Mouse (Mus musculus): ENCODE measurements around the gene Vps52. TPM values are rescaled to one million over a fixed set of nuclear protein-coding genes. Genes with fewer than 3 reads are reported as not detected.

The Vps52 gene
- polyA plus RNA-seq, 1 experiment from 2014 or later, result 75.8 TPM

DNA sequence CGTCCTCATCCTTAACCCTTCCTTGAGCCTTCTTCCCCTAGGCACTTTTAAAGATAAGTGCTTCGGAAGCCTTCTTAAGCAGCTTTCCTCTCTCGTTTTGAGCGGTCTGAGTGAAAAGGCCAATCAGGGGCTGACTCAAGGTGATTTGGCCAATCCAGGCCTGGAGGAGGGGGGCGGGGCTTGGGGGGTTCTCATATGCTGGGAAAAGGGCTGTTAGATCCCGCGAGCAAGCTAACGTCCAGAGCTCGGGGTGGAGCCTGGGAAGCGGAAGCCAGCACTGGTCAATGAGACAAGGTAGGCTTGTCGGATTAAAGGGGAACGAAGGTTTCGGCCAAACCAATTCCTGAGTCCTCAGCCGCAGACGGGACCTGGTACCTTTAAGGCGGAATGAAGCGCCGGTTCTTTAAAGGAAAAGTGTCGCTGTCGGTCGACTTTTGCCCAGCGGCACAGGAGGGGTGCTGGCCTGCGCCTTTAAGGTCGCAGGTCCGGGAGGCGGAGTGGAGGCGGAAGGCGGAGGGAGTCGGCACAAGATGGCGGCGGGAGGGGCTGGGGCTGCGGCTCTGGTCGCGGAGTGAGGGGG lies 39.9 kb upstream of the Vps52 start, which contains the start of the genes Tapbp and Zbtb22:
TSS of gene Tapbp (plus strand) at position 229 of the 580 bp plus-strand sequence.
TSS of gene Zbtb22 (plus strand) at position 234 of the 580 bp plus-strand sequence.
- Histone ChIP-seq H3K27me3 (no peaks in the 10 kb centered on the region), H3K27ac (replicated peaks) (peak within 1 kb of the TSS; percentile 86), H3K4me3 (peak within 1 kb of the TSS; percentile 59), H3K9me3 (no peaks in the 10 kb centered on the region), H3K36me3 (peaks cover 39% of the 10 kb centered on the region), H3K4me1 (peaks cover 55% of the 10 kb centered on the region), H3K4me2 (replicated peaks) (peak within 1 kb of the TSS; percentile 73), H3K9ac (replicated peaks) (peak within 1 kb of the TSS; percentile 51)
- ATAC-seq (replicated peaks), result peak; percentile 92
- under 1% methylated on average over 34 of the region's 34 CpGs for WGBS

DNA sequence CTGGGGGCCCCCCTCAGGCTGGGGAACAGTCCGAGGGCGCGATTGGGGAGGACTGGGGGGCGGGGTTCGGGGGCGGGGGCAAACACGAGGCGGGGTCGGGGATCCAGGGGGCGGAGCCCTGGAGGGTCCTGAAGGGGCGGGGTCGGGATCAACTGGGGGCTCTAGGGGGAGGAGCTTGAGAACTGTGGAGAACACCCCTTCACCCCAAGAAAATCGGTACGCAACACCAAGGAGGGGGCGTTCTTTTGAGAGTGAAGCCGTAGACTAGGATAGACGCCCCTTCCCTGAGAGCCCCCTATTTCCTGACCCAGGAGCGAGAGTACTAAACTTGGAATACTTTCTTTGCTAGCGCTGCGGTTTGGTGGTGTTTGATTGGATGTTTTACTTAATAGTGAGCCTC lies 39.3 kb upstream of the Vps52 start:
- no peaks in the 10 kb centered on the region for H3K9me3 ChIP-seq
- H3K4me3 ChIP-seq, result peak overlapping the region; percentile 59
- no peaks in the 10 kb centered on the region for H3K27me3 ChIP-seq
- WGBS, result under 1% methylated on average over 19 of the region's 20 CpGs
- H3K27ac ChIP-seq (replicated peaks), result peak overlapping the region; percentile 86
- H3K36me3 ChIP-seq, result peaks cover 36% of the 10 kb centered on the region
- peak; percentile 36 for ATAC-seq (replicated peaks)
- peak overlapping the region; percentile 73 for H3K4me2 ChIP-seq (replicated peaks)
- H3K4me1 ChIP-seq, result peaks cover 50% of the 10 kb centered on the region
- peak overlapping the region; percentile 51 for H3K9ac ChIP-seq (replicated peaks)

DNA sequence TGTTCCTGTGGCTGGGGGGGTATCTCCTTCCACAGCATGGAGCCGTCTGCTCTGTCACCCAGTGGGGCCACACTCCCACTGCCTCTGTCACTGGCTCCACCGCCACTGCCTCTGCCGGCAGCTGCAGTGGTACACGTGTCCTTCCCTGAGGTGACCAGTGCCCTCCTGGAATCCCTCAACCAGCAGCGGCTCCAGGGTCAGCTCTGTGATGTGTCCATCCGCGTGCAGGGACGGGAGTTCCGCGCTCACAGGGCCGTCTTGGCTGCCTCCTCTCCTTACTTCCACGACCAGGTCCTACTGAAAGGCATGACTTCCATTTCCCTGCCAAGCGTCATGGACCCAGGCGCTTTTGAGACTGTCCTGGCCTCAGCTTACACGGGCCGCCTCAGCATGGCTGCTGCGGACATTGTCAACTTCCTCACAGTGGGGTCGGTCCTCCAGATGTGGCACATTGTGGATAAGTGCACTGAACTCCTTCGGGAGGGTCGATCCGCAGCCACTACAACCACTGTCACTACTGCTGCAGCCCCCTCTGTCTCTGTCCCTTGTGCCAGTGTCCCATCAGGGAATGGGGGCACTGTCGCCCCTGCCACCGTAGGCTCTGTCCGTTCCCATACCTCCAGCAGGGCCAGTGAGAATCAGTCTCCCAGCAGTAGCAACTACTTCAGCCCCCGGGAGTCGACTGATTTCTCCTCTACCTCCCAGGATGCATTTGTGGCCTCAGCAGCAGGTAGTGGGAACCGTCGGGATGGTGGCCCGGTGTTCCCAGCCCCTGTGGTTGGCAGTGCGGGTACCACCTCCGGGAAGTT lies 38.6 kb upstream of the Vps52 start:
- Histone ChIP-seq H3K9ac (replicated peaks) (peak overlapping the region; percentile 51), H3K4me1 (peaks cover 47% of the 10 kb centered on the region), H3K4me2 (replicated peaks) (peak overlapping the region; percentile 73), H3K4me3 (peak overlapping the region; percentile 59), H3K9me3 (no peaks in the 10 kb centered on the region), H3K36me3 (peaks cover 28% of the 10 kb centered on the region), H3K27ac (replicated peaks) (no peak overlapping the region), H3K27me3 (no peaks in the 10 kb centered on the region)
- no peak for ATAC-seq (replicated peaks)
- WGBS, result 74% methylated on average over 31 of the region's 31 CpGs

DNA sequence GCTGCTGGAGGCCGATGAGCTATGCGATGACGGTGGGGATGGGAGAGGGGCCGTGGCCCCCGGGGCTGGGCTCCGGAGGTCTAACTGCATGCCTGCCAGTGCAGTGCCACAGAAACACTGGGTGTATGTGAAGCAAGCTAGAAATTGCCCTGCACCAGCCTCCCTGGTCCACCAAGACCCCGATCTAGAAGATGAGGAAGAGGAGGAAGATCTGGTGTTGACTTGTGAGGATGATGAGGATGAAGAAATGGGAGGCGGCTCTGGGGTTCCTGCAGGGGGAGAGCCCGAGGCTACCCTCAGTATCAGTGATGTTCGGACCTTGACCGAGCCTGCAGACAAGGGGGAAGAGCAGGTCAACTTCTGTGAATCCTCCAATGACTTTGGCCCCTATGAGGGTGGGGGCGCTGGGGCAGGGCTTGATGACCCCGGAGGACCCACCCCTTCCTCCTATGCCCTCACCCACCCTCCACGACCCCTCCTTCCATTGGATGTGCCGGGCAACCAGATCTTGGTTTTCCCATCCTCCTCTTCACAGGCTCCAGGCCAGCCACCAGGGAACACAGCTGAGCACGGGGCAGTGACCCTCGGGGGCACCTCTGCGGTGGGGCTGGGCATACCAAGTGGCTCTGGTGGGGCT lies 37.8 kb upstream of the Vps52 start:
- no peak overlapping the region for H3K27ac ChIP-seq (replicated peaks)
- peaks cover 22% of the 10 kb centered on the region for H3K36me3 ChIP-seq
- no peaks in the 10 kb centered on the region for H3K27me3 ChIP-seq
- no peak for ATAC-seq (replicated peaks)
- H3K4me3 ChIP-seq, result 0 out of 2 replicates have a peak overlapping the region, but pooled peaks have one; percentile 1
- no peaks in the 10 kb centered on the region for H3K9me3 ChIP-seq
- H3K9ac ChIP-seq (replicated peaks), result no peak overlapping the region
- H3K4me1 ChIP-seq, result peaks cover 44% of the 10 kb centered on the region
- no peak overlapping the region for H3K4me2 ChIP-seq (replicated peaks)
- 86% methylated on average over 18 of the region's 18 CpGs for whole genome bisulfite sequencing

DNA sequence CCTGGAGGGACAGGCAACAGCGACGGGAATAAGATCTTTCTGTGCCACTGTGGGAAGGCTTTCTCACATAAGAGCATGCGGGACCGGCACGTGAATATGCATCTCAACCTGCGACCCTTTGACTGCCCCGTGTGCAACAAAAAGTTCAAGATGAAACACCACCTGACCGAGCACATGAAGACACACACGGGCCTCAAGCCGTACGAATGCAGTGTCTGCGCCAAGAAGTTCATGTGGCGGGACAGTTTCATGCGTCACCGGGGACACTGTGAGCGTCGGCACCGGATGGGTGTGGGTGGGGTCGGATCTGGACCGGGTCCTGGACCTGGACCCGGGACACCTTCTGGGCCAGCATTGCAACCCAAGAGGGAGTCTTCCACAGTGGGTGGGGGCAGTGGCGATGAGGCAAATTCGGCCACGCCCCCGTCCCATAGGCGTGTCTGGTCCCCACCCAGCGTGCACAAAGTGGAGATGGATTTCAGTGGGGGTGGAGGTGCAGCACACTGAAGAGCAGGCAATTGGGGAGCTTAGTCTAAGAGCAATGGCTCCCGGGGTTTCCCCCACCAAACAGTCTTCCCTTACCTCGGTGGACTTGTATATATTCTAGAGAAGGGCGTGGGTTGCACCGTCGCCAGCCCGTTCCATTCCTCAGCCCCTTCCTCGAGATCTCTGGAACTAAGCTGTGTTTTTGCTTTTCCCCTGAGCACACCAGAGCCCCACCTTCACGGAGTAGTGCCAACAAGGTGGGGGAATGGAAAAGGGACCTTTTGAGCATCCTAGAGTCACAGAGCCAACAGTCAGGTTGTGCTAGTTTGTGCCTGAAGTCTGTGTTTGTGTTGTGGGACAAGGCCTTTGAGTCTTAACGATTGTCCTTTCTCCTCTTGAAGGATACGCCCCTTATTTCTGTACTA lies 37.1 kb upstream of the Vps52 start:
- Histone ChIP-seq H3K4me2 (replicated peaks) (peak overlapping the region; percentile 89; the same call in 1 of the 2 replicates), H3K27me3 (no peaks in the 10 kb centered on the region), H3K4me1 (peaks cover 44% of the 10 kb centered on the region), H3K9me3 (no peaks in the 10 kb centered on the region), H3K27ac (replicated peaks) (no peak overlapping the region), H3K9ac (replicated peaks) (peak overlapping the region; percentile 53; the same call in 1 of the 2 replicates), H3K36me3 (peaks cover 16% of the 10 kb centered on the region), H3K4me3 (peak overlapping the region; percentile 46)
- WGBS, result 60% methylated on average over 37 of the region's 37 CpGs
- ATAC-seq (replicated peaks), result no peak

DNA sequence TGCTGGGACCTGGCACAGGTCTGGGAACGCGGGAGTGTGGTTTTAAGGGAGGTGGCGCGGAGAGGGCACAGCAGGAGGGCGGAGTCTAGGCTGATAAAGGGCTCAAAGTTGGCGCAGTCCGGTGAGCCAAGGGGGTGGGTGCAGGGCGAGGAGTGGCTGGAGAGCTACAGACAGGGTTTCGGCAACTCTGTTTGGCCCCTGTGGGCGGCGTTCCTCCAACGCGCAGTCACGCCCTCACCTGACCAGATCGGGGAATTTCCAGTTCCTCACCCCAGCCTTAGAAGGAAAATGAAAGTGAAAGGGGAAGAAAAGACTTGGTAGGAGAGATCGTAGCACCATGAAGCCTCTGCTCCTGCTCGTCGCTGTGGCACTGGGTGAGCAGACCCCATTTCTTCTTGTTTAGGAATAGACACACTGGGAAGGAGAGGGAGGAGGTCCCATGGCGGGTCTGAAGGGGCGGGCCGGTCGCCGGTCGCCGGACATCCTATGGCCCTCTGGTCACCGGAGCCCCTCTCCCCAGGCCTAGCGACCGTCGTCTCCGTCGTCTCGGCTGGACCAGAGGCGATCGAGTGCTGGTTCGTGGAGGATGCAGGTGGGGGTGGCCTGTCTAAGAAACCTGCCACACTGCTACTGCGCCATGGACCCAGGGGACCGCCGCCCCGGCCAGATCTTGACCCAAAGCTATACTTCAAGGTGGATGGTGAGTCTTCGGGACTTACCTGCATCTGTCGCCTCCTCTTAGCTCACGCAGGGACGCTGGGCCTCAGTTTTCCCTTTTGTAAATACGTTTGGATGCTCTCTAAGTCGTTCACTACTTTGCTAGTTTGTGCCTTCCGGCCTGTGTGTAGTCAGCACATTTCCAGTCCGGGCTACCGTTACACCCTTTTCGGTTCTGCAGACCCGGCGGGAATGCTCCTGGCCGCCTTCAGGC lies 36.0 kb upstream of the Vps52 start:
- no peaks in the 10 kb centered on the region for H3K27me3 ChIP-seq
- peak overlapping the region; percentile 89 for H3K4me2 ChIP-seq (replicated peaks)
- whole genome bisulfite sequencing, result under 1% methylated on average over 52 of the region's 52 CpGs
- peaks cover 44% of the 10 kb centered on the region for H3K4me1 ChIP-seq
- H3K27ac ChIP-seq (replicated peaks), result peak overlapping the region; percentile 28
- ATAC-seq (replicated peaks), result no peak
- peak overlapping the region; percentile 46 for H3K4me3 ChIP-seq
- 0 out of 2 replicates have a peak, but pooled peaks cover 6% of the 10 kb centered on the region for H3K36me3 ChIP-seq
- no peaks in the 10 kb centered on the region for H3K9me3 ChIP-seq
- peak overlapping the region; percentile 53 for H3K9ac ChIP-seq (replicated peaks)

DNA sequence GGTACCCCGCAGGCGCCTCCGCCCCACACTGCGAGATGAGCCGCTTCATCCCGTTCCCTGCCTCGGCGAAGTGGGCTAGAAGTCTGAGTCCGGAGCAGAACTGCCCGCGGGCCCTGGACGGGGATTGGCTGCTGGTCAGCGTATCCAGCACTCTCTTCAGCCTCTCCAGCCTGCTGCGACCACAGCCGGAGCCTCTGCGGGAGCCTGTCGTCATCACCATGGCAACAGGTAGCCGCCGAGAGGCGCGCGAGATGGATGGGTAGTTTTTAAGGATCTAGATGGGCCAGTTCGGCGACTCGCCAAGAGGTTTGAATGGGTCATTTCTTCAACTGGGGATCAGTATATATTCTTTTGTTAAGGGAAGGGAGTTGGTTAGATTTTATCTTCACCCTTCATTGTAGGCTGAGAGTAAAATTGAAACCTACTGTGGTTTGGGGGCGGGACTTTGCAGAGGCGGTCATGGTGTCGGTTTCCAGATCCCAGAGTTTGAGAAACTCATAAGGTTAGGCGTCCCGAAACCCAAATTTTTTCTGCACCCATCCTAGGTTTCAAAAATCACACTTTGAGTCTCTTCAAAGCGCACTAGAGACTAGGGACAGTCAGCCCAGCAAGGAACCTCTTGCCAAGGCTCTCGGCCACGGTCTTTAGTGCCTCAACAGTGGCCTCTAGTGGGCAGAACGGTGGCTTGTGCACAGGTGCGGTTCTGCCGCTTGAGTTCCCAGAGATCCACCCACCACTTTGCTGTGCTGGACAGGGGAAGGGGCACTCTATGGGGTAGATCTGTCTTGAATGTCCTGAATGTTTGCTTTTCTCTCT lies 35.1 kb upstream of the Vps52 start:
- no peaks in the 10 kb centered on the region for H3K9me3 ChIP-seq
- H3K27ac ChIP-seq (replicated peaks), result no peak overlapping the region; the same call in 1 of the 2 replicates
- H3K4me1 ChIP-seq, result peaks cover 35% of the 10 kb centered on the region
- H3K36me3 ChIP-seq, result no peaks in the 10 kb centered on the region
- peak overlapping the region; percentile 46 for H3K4me3 ChIP-seq
- ATAC-seq (replicated peaks), result no peak
- WGBS, result under 1% methylated on average over 36 of the region's 36 CpGs
- H3K4me2 ChIP-seq (replicated peaks), result peak overlapping the region; percentile 89
- no peaks in the 10 kb centered on the region for H3K27me3 ChIP-seq
- H3K9ac ChIP-seq (replicated peaks), result peak overlapping the region; percentile 53

DNA sequence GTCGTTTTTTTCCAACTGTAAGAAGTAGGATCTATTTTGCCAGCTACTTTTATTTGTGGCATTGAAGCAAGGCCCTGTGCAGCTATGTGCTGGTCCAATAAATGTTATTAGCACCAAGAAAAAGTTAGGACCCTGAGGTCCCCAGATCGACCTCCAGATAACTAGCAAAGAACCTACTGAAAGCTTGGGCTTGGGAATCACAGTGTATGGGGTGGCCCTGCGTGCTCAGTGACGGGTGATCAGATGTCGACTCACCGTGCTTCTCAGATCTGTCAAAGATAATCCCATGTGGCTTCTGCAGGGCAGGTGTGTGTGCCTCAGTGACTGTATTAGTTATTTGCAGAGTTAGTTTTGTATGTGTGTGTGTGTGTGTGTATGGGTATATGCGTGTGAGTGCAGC lies 34.3 kb upstream of the Vps52 start:
- Histone ChIP-seq H3K4me1 (peaks cover 32% of the 10 kb centered on the region), H3K9ac (replicated peaks) (no peak overlapping the region), H3K9me3 (no peaks in the 10 kb centered on the region), H3K27me3 (no peaks in the 10 kb centered on the region), H3K4me3 (no peak overlapping the region), H3K27ac (replicated peaks) (no peak overlapping the region), H3K36me3 (no peaks in the 10 kb centered on the region), H3K4me2 (replicated peaks) (0 out of 2 replicates have a peak overlapping the region, but pooled peaks have one; percentile 89)
- WGBS, result 93% methylated on average over 7 of the region's 7 CpGs
- ATAC-seq (replicated peaks), result no peak

DNA sequence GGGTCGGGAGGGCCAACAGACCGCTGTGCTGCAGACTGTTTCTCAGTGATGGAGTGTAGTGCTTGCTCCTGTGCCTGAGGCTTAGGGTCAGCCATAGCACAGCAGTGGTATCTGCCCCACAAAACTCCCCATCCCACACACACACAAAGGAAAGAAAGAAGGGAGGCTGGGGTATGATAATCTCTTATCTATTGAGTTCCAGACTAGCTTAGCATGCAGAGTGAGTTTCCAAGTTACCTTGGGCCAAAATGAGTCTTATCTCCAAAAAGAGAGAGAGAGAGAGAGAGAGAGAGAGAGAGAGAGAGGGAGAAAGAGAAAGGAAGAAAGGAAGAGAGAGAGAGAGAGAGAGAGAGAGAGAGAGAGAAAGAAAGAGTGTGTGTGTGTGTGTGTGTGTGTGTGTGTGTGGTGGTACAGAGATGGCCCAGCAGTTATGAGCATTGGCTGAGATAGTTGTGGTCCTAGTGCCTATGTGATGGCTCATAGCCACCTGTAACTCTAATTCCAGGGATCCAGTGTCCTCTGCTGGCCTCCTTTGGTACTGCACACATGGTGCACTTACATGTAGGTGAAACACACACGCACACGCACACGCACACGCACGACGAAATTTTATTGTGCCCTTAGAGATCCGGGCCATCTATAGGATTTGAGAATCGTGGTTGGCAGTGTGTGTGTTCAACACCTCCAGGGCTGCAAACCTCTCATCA lies 30.9 kb upstream of the Vps52 start:
- H3K27ac ChIP-seq (replicated peaks), result no peak overlapping the region
- H3K36me3 ChIP-seq, result no peaks in the 10 kb centered on the region
- WGBS, result 88% methylated on average over 10 of the region's 10 CpGs
- no peak overlapping the region for H3K4me3 ChIP-seq
- no peak overlapping the region for H3K9ac ChIP-seq (replicated peaks)
- no peaks in the 10 kb centered on the region for H3K9me3 ChIP-seq
- no peak for ATAC-seq (replicated peaks)
- no peaks in the 10 kb centered on the region for H3K27me3 ChIP-seq
- H3K4me1 ChIP-seq, result peaks cover 21% of the 10 kb centered on the region
- no peak overlapping the region for H3K4me2 ChIP-seq (replicated peaks)

All from forebrain, embryonic 15.5 days (tissue).